Mouse (Mus musculus) hindbrain, embryonic 14.5 days (tissue): ENCODE results near the gene Syna. TPM values are rescaled to one million over a fixed set of nuclear protein-coding genes. Genes with fewer than 3 reads are reported as not detected.
A peak's percentile ranks its signal among the peaks of the same experiment; 100 is the strongest.

Experiments used
- ATAC-seq: fragments of 200-750 bp; cut with Nextera tagmentation; 2 replicates; pipeline ENCODE4 v1.8.0; 2017; ENCODE audit warnings: moderate number of reproducible peaks, mild to moderate bottlenecking, moderate TSS enrichment, moderate library complexity; ENCODE audit not compliant: low FRiP score
- DNase-seq: peaks from one replicate; pipeline ENCODE4 v3.0.0-alpha.2; 2015; ENCODE audit warnings: low spot score
- H3K27ac ChIP-seq: fragments of 300-500 bp; sonication (generic); 2 replicates; pipeline ENCODE4 v1.5.1; 2014; ENCODE audit warnings: mild to moderate bottlenecking, moderate library complexity
- H3K27me3 ChIP-seq: fragments of 300-500 bp; sonication (generic); 2 replicates; pipeline ENCODE4 v1.6.1; 2014; ENCODE audit warnings: mild to moderate bottlenecking, low read length, mixed read lengths; ENCODE audit not compliant: control insufficient read depth, insufficient read depth
- H3K36me3 ChIP-seq: fragments of 300-500 bp; sonication (generic); replicated peaks from 2 replicates; pipeline ENCODE4 v1.6.1; 2014; ENCODE audit not compliant: control insufficient read depth, insufficient read depth
- H3K4me1 ChIP-seq: fragments of 300-500 bp; sonication (generic); replicated peaks from 2 replicates; pipeline ENCODE4 v1.6.1; 2014; ENCODE audit warnings: antibody characterized with exemption, low read length, mixed read lengths; ENCODE audit not compliant: control insufficient read depth, insufficient read depth
- H3K4me2 ChIP-seq: fragments of 300-500 bp; sonication (generic); replicated peaks from 2 replicates; pipeline ENCODE4 v1.6.1; 2014; ENCODE audit warnings: mild to moderate bottlenecking, moderate library complexity
- H3K4me3 ChIP-seq: fragments of 300-500 bp; sonication (generic); replicated peaks from 2 replicates; pipeline ENCODE4 v1.5.1; 2014; ENCODE audit warnings: mild to moderate bottlenecking, low read length
- H3K9ac ChIP-seq: fragments of 300-500 bp; sonication (generic); 2 replicates; pipeline ENCODE4 v1.6.1; 2014
- H3K9me3 ChIP-seq: fragments of 300-500 bp; sonication (generic); 2 replicates; pipeline ENCODE4 v1.6.1; 2016; ENCODE audit warnings: low read length; ENCODE audit not compliant: control insufficient read depth
- WGBS: fragments of 180-500 bp; shearing (Covaris S2); extraction: QIAGEN DNeasy Blood & Tissue Kit; methylation state at CpG from one replicate; pipeline ENCODE4 v1.1.7; 2014; 5-methylcytosine and 5-hydroxymethylcytosine counted together
- polyA plus RNA-seq: library from polyadenylated mRNA; unstranded; fragments of >200 nt; fragmentation: Nextera tagmentation; extraction: Ambion mirVana; gene quantifications from 2 replicates; pipeline ENCODE4 v1.2.1, GENCODE M21; 2014

The Syna gene
- polyA plus RNA-seq, 1 experiment from 2014 or later: 0.25 TPM

DNA sequence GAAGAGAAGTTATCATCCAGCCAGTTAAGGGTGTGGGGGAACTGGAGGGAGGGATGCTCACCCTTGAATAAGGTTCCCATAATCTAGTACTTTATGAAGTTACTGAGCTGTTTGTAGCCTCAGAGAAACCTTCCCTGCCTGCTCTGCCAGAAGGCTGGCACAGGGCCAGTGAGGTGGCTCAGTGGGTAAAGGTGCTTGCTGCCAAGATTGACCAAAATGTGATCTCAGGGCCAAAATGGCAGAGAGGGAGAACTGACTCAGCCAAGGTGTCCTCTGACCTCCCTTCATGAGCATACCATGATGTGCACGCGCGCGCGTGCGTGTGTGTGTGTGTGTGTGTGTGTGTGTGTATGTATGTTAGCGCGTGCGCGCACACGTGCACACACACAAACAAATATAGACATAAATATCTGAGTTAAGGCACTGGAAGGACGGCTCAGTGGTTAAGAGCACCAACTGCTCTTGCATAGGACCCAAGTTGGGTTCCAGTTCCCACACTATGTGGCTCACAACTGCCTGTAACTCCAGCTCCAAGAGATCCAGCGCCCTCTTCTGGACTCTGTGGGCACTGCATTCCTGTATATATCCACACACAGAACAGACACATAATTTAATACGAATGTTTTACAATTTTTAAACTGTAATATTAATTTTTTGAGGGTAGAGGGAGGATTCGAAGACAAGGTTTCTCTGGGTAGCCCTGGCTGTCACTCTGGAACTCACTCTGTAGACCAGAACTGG, 33.8 kb downstream of the Syna start:
- H3K4me3 ChIP-seq: no peak overlapping the region
- WGBS: 91% methylated on average over 15 of the region's 15 CpGs
- no peak for DNase-seq

DNA sequence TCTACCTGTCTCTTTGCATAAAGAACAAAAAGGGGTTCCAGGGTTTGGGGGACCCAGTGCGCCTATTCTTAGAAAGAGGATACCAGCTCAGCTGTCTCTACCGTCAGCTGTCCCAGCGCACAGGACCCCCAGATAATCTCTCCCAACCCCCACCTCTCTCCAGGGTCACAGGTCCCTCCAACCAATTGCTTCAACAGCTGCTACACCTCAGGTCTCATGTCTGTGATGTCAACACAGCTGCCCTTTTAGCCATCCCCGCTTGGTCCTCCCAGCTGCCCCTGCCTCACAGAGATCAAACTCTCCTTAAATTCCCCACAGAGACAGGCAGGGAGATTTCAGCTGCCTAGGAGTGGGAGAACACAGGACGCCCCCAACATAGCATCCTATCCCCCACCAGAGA, 36.2 kb downstream of the Syna start:
- Histone ChIP-seq H3K4me1 (peaks cover 7% of the 10 kb centered on the region; the same call in 1 of the 2 replicates), H3K4me2 (no peak overlapping the region), H3K27me3 (no peaks in the 10 kb centered on the region), H3K36me3 (peaks cover 58% of the 10 kb centered on the region), H3K9me3 (no peaks in the 10 kb centered on the region), H3K9ac (no peak overlapping the region), H3K27ac (no peak overlapping the region), H3K4me3 (no peak overlapping the region)
- ATAC-seq: no peak
- DNase-seq: no peak
- 84% methylated on average over 5 of the region's 5 CpGs for WGBS

More for the DNA sequence above, 33.8 kb downstream of the Syna start:
- H3K36me3 ChIP-seq: peaks cover 37% of the 10 kb centered on the region
- no peak overlapping the region for H3K27ac ChIP-seq
- no peak for ATAC-seq
- H3K4me1 ChIP-seq: peaks cover 11% of the 10 kb centered on the region; the same call in 1 of the 2 replicates
- H3K27me3 ChIP-seq: no peaks in the 10 kb centered on the region
- no peak overlapping the region for H3K9ac ChIP-seq
- no peak overlapping the region for H3K4me2 ChIP-seq
- H3K9me3 ChIP-seq: no peaks in the 10 kb centered on the region

DNA sequence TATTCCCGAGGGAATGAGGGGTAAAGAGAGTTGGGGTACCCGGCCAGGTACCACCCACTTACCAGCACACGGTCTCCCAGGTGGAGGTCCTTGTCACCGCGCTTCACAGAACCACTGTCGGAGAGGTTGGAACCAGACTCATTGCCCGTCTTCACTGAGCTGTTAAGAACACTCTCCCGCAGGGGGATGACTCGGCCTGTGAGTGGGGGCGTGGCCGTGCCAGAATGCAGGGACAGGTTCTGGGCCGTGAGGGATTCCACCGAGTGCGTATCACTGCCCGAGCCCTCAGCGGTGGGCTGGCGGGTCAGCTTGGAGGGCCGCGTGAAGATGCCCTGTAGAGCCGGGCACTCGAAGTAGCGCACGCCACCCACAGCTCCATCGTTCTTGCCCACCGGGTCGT, 37.4 kb downstream of the Syna start:
- no peaks in the 10 kb centered on the region for H3K4me1 ChIP-seq
- H3K27me3 ChIP-seq: no peaks in the 10 kb centered on the region
- no peaks in the 10 kb centered on the region for H3K9me3 ChIP-seq
- peaks cover 70% of the 10 kb centered on the region for H3K36me3 ChIP-seq
- WGBS: 93% methylated on average over 26 of the region's 26 CpGs
- DNase-seq (no peak), ATAC-seq (no peak)
- no peak overlapping the region for H3K27ac ChIP-seq
- H3K9ac ChIP-seq: no peak overlapping the region
- H3K4me2 ChIP-seq: no peak overlapping the region
- no peak overlapping the region for H3K4me3 ChIP-seq

DNA sequence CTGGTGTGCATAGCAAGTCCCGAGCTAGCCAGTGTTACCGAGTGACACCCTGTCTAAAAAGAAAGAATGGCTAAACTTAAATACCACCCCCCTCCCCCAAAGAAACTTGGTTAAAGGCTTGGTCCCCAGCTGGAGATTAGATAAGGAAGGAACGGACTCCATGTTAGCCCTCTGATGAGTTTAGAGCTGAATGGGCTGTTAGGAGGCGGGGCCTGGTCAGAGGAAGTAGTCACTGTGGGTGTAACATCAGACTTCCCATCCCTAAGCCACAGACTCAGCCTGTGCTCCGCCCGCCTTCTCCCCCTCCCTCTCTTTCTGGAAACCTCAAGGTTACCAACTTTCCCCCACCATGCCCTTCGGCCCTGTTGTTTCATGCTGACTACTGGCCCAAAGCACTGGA, 38.2 kb downstream of the Syna start:
- DNase-seq: no peak
- 91% methylated on average over 7 of the region's 7 CpGs for WGBS
- no peak overlapping the region for H3K9ac ChIP-seq
- no peaks in the 10 kb centered on the region for H3K4me1 ChIP-seq
- peaks cover 77% of the 10 kb centered on the region for H3K36me3 ChIP-seq
- no peak overlapping the region for H3K4me3 ChIP-seq
- no peaks in the 10 kb centered on the region for H3K27me3 ChIP-seq
- H3K4me2 ChIP-seq: no peak overlapping the region
- H3K27ac ChIP-seq: no peak overlapping the region
- no peaks in the 10 kb centered on the region for H3K9me3 ChIP-seq
- ATAC-seq: no peak

DNA sequence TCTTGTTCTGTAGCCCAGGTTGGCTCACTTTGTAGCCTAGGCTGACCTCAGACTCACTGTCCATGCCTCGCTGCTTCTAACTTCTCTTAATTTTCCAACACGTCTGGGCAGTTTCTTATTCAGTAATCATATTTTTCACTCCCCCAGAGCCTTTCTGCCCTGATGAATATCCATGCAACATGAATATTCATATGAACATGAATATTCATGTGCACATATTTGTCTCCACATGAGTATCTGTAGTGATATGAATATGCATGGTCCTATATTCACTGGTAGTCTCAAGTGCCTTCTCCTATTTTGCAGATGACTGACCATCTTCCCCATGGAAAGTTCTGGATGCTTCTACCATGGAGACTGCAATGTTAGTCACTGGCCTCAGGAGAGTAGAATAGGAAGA, 38.8 kb downstream of the Syna start:
- H3K9me3 ChIP-seq: no peaks in the 10 kb centered on the region
- H3K27me3 ChIP-seq: no peaks in the 10 kb centered on the region
- no peaks in the 10 kb centered on the region for H3K4me1 ChIP-seq
- H3K36me3 ChIP-seq: peaks cover 79% of the 10 kb centered on the region
- H3K4me2 ChIP-seq: no peak overlapping the region
- H3K27ac ChIP-seq: no peak overlapping the region
- no peak overlapping the region for H3K9ac ChIP-seq
- no peak for ATAC-seq
- no peak for DNase-seq
- WGBS: 39% methylated on average over 2 of the region's 2 CpGs
- H3K4me3 ChIP-seq: no peak overlapping the region

DNA sequence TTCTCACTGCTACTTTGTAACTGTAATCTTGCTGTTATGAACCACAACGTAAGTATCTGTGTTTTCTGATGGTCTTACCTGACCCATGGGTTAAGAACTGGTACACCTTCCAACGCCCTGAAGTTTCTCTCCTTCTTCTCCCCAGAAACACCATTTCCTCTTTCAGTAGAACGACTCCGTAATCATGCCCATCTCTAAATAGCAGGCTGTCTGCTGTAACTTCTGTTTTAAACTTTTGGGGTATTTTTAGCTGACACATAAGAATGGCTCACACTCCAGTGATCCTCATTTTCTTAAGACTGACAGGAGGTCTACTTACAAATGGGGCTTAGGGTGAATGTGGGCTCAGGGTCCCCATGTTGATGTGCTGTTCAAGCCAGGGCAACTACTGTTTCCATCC, 39.9 kb downstream of the Syna start:
- no peaks in the 10 kb centered on the region for H3K27me3 ChIP-seq
- DNase-seq (no peak), ATAC-seq (no peak)
- H3K27ac ChIP-seq: no peak overlapping the region
- H3K9me3 ChIP-seq: no peaks in the 10 kb centered on the region
- WGBS: 94% methylated on average over 4 of the region's 4 CpGs
- no peak overlapping the region for H3K9ac ChIP-seq
- H3K4me3 ChIP-seq: no peak overlapping the region
- peaks cover 87% of the 10 kb centered on the region for H3K36me3 ChIP-seq
- H3K4me2 ChIP-seq: no peak overlapping the region
- no peaks in the 10 kb centered on the region for H3K4me1 ChIP-seq

DNA sequence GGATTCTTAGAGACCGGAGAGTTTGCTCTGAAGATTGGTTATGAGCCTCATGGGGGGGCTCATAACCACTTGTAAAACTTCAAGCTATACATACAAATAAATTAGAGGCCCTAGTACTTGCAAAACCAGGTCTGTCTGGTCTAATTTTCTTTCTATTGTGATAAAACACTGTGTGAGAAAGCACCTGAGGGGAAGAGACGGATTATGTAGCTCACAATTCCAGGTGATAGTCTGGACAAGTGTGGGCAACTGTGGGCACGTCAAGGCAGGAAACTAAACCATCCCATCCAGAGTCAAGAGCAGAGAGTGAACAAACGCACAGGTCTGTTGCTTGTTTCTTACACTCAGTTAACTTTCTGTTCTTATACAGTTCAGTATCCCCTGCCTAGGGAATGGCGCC, 40.5 kb downstream of the Syna start:
- no peak for ATAC-seq
- 93% methylated on average over 5 of the region's 5 CpGs for WGBS
- DNase-seq: no peak
- Histone ChIP-seq H3K9me3 (no peaks in the 10 kb centered on the region), H3K9ac (no peak overlapping the region), H3K4me2 (no peak overlapping the region), H3K4me1 (no peaks in the 10 kb centered on the region), H3K27ac (no peak overlapping the region), H3K4me3 (no peak overlapping the region), H3K27me3 (no peaks in the 10 kb centered on the region), H3K36me3 (peaks cover 90% of the 10 kb centered on the region)

DNA sequence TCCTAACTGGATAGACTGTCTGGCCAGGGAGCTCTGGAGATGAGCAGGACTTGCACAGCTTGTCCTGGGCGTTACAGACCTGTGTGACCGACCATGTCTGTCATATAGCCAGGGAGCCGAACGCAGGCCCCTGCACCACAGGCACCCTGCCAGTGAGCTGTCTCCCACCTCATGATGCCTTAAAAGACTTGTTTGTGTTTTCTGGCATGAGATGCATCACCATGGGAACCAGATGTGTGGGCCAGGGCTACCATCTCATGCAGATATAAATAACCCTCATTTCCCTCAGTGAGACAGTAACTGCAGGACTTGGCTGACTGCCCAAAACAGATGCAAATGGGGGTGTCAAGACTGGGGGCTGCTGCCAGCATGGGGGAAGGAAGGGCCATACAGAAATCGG, 47.9 kb downstream of the Syna start:
- WGBS: 44% methylated on average over 5 of the region's 5 CpGs

DNA sequence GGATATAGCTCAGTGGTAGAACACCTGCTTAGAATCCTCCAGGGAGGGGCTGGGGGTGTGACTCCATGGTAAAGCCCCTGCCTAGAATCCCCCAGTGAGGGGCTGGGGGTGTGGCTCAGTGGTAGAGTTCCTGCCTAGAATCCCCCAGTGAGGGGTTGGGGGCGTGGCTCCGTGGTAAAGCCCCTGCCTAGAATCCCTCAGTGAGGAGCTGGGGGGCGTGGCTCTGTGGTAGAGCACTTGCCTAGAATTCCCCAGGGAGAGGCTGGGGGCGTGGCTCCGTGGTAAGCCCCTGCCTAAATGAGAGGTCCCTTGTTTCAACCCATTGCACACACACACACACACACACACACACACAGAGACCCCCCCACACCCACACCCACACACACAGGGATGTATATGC, 49.7 kb downstream of the Syna start:
- Histone ChIP-seq H3K27ac (no peak overlapping the region), H3K4me2 (no peak overlapping the region), H3K4me1 (peaks cover 4% of the 10 kb centered on the region; the same call in 1 of the 2 replicates), H3K27me3 (no peaks in the 10 kb centered on the region), H3K4me3 (no peak overlapping the region), H3K9me3 (no peaks in the 10 kb centered on the region), H3K36me3 (peaks cover 78% of the 10 kb centered on the region), H3K9ac (no peak overlapping the region)
- ATAC-seq (no peak), DNase-seq (no peak)
- WGBS: 90% methylated on average over 5 of the region's 5 CpGs

More for the DNA sequence above, 47.9 kb downstream of the Syna start:
- Histone ChIP-seq H3K4me1 (peaks cover 4% of the 10 kb centered on the region; the same call in 1 of the 2 replicates), H3K4me2 (no peak overlapping the region), H3K9ac (no peak overlapping the region), H3K36me3 (peaks cover 94% of the 10 kb centered on the region), H3K27ac (peak overlapping the region; percentile 47; the same call in 1 of the 2 replicates), H3K9me3 (no peaks in the 10 kb centered on the region), H3K4me3 (no peak overlapping the region), H3K27me3 (no peaks in the 10 kb centered on the region)
- DNase-seq (peak; percentile 69), ATAC-seq (peak; percentile 78)
